Mouse (Mus musculus) midbrain, embryonic 15.5 days (tissue): ENCODE data around the gene Gtf2a1. TPM values are rescaled to one million over a fixed set of nuclear protein-coding genes. Genes with fewer than 3 reads are reported as not detected.
"Not testable (repeated sequence)": the region's sequence is repeated elsewhere in the genome, so short reads cannot be mapped to it uniquely, and the experiment has no call there.

ENCODE experiments used
- ATAC-seq: fragments of 200-750 bp; cut with Nextera tagmentation; replicated peaks from 2 replicates; pipeline ENCODE4 v1.8.0; 2017; ENCODE audit warnings: moderate TSS enrichment
- H3K27ac ChIP-seq: fragments of 300-500 bp; sonication (generic); 2 replicates; pipeline ENCODE4 v1.5.1; 2015; ENCODE audit warnings: mild to moderate bottlenecking, inconsistent platforms
- H3K27me3 ChIP-seq: fragments of 300-500 bp; sonication (generic); replicated peaks from 2 replicates; pipeline ENCODE4 v1.6.1; 2015; ENCODE audit warnings: inconsistent platforms
- H3K36me3 ChIP-seq: fragments of 300-500 bp; sonication (generic); replicated peaks from 2 replicates; pipeline ENCODE4 v1.6.1; 2015; ENCODE audit warnings: inconsistent platforms
- H3K4me1 ChIP-seq: fragments of 300-500 bp; sonication (generic); 2 replicates; pipeline ENCODE4 v1.6.1; 2015; ENCODE audit warnings: inconsistent platforms
- H3K4me2 ChIP-seq: fragments of 300-500 bp; sonication (generic); 2 replicates; pipeline ENCODE4 v1.6.1; 2015; ENCODE audit warnings: inconsistent platforms, mild to moderate bottlenecking, moderate library complexity
- H3K4me3 ChIP-seq: fragments of 300-500 bp; sonication (generic); 2 replicates; pipeline ENCODE4 v1.5.1; 2015; ENCODE audit warnings: mild to moderate bottlenecking, inconsistent platforms
- H3K9ac ChIP-seq: fragments of 300-500 bp; sonication (generic); 2 replicates; pipeline ENCODE4 v1.6.1; 2015; ENCODE audit warnings: mild to moderate bottlenecking, inconsistent platforms
- H3K9me3 ChIP-seq: fragments of 300-500 bp; sonication (generic); 2 replicates; pipeline ENCODE4 v1.6.1; 2016; ENCODE audit warnings: inconsistent platforms
- WGBS: fragments of 180-500 bp; shearing (Covaris S2); methylation state at CpG from one replicate; pipeline ENCODE4 v1.1.7; 2015; ENCODE audit warnings: mixed read lengths; 5-methylcytosine and 5-hydroxymethylcytosine counted together
- polyA plus RNA-seq: library from polyadenylated mRNA; unstranded; fragments of >200 nt; fragmentation: Nextera tagmentation; extraction: Ambion mirVana; gene quantifications from 2 replicates; pipeline ENCODE4 v1.2.1, GENCODE M21; 2015

The Gtf2a1 gene
- polyA plus RNA-seq, 1 experiment from 2014 or later, result 65.8 TPM

GRCm38 (mm10) chr12:91589542-91589846, 793 bp downstream of the Gtf2a1 start:
- no peak for ATAC-seq
- WGBS, result 1% methylated on average over 11 of the region's 11 CpGs

GRCm38 (mm10) chr12:91588670-91589541, 1.4 kb downstream of the Gtf2a1 start:
- Histone ChIP-seq H3K27ac (peak overlapping the region; percentile 100), H3K27me3 (no peaks in the 10 kb centered on the region), H3K9ac (peak overlapping the region; percentile 100), H3K4me2 (peak overlapping the region; percentile 64), H3K36me3 (peaks cover 6% of the 10 kb centered on the region), H3K4me1 (peaks cover 28% of the 10 kb centered on the region), H3K4me3 (peak overlapping the region; percentile 96), H3K9me3 (no peaks in the 10 kb centered on the region)
- ATAC-seq, result 0 out of 2 replicates have a peak, but pooled peaks have one; percentile 0
- WGBS, result under 1% methylated on average over 73 of the region's 83 CpGs

More at GRCm38 (mm10) chr12:91589542-91589846, 793 bp downstream of the Gtf2a1 start:
- Histone ChIP-seq H3K9me3 (no peaks in the 10 kb centered on the region), H3K9ac (peak overlapping the region; percentile 100), H3K36me3 (peaks cover 6% of the 10 kb centered on the region), H3K4me1 (peaks cover 23% of the 10 kb centered on the region), H3K4me3 (peak overlapping the region; percentile 96), H3K27ac (peak overlapping the region; percentile 100), H3K27me3 (no peaks in the 10 kb centered on the region), H3K4me2 (peak overlapping the region; percentile 29)

GRCm38 (mm10) chr12:91588176-91588669, 2.1 kb downstream of the Gtf2a1 start:
- Histone ChIP-seq H3K27me3 (no peaks in the 10 kb centered on the region), H3K4me3 (peak overlapping the region; percentile 96), H3K9ac (peak overlapping the region; percentile 100), H3K36me3 (peaks cover 6% of the 10 kb centered on the region), H3K4me2 (peak overlapping the region; percentile 64), H3K9me3 (no peaks in the 10 kb centered on the region), H3K27ac (peak overlapping the region; percentile 100), H3K4me1 (peaks cover 35% of the 10 kb centered on the region)
- WGBS, result under 1% methylated on average over 32 of the region's 32 CpGs
- ATAC-seq, result peak; percentile 91

DNA sequence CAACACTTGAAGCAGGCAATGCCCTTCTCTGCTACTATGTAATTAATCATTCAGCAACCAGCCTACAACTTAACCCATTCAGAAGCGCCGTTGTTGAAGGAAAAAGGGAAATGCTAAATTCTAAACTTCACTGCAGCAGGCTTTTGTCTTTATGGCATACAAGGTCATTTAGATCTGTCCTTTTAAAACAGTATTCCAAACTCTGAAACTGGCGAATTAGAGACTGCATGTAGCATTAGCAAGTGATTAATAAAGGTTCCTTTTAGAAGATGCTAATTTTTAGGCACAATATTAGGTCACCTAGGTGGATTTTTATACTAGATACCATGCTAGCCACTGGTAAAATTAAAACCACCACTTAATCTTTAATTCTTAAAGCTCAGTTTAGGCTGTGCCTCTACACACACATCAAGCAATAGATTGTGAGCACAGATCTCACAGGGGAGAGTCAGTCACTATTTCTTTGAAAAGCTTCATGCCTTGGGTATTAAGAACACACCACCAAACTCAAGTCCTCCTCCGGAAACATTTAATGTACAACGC, 2.7 kb downstream of the Gtf2a1 start:
- H3K4me2 ChIP-seq, result peak overlapping the region; percentile 64
- H3K9ac ChIP-seq, result peak overlapping the region; percentile 100
- no peaks in the 10 kb centered on the region for H3K27me3 ChIP-seq
- no peak; the same call in 1 of the 2 replicates for ATAC-seq
- peaks cover 41% of the 10 kb centered on the region for H3K4me1 ChIP-seq
- H3K4me3 ChIP-seq, result peak overlapping the region; percentile 96
- H3K27ac ChIP-seq, result peak overlapping the region; percentile 100
- 10% methylated on average over 5 of the region's 5 CpGs for WGBS
- H3K9me3 ChIP-seq, result no peaks in the 10 kb centered on the region
- H3K36me3 ChIP-seq, result peaks cover 6% of the 10 kb centered on the region

DNA sequence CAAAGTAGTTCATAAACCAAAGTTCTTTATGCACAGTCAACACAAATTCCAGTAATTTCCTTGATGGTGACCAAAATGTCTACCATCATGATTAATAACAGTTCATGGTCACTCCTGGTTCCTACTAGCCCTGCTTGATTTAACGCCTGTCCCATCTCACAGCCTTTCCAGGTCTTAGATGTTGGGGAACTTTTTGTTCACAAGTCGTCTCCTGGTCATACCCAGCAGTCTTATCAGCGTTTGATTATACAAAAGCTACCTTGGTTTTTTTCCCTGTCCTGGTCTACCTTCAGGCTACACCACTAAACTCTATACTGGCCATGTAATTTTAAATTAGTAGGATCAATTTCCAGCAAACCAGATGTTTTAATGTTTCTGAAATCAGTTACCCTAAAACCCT, 3.2 kb downstream of the Gtf2a1 start:
- Histone ChIP-seq H3K4me2 (peak overlapping the region; percentile 64), H3K27me3 (no peaks in the 10 kb centered on the region), H3K4me3 (peak overlapping the region; percentile 96), H3K9ac (peak overlapping the region; percentile 100), H3K27ac (peak overlapping the region; percentile 100), H3K4me1 (peaks cover 45% of the 10 kb centered on the region), H3K9me3 (no peaks in the 10 kb centered on the region), H3K36me3 (peaks cover 6% of the 10 kb centered on the region)
- 55% methylated on average over 3 of the region's 3 CpGs for whole genome bisulfite sequencing
- no peak for ATAC-seq

- not testable (repeated sequence) for H3K9ac ChIP-seq, ATAC-seq, H3K36me3 ChIP-seq, H3K9me3 ChIP-seq, H3K4me3 ChIP-seq, H3K4me2 ChIP-seq, H3K27me3 ChIP-seq, H3K27ac ChIP-seq
- WGBS, result 96% methylated on average over 4 of the region's 4 CpGs
- peaks cover 40% of the 10 kb centered on the region for H3K4me1 ChIP-seq
Observed at GRCm38 (mm10) chr12:91585815-91586214, 4.5 kb downstream of the Gtf2a1 start.

DNA sequence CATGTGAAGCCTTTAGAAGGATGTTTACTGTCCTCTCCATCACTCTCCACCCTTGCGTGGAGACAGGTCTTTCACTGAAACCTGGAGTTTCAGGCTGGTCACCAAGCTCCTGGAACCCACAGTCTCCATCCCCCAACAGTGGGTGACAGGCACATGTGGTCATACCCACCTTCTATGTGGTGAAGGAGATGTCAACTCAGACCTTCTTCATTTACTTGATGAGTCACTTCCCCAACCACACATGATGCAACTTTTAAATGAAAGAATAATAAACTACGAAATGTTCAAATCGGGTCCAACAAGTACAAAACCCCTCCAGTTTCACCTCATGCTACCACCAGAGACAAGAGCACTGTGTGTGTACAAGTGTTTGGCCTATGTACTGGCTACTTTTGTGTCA, 5.1 kb downstream of the Gtf2a1 start:
- WGBS, result 97% methylated on average over 3 of the region's 3 CpGs
- Histone ChIP-seq H3K4me1 (peaks cover 38% of the 10 kb centered on the region), H3K9me3 (no peaks in the 10 kb centered on the region), H3K27me3 (no peaks in the 10 kb centered on the region), H3K36me3 (peaks cover 6% of the 10 kb centered on the region), H3K9ac (no peak overlapping the region), H3K27ac (no peak overlapping the region), H3K4me3 (no peak overlapping the region), H3K4me2 (no peak overlapping the region)
- ATAC-seq, result no peak

- Histone ChIP-seq H3K4me2 (peak overlapping the region; percentile 19), H3K36me3 (peaks cover 7% of the 10 kb centered on the region), H3K27me3 (no peaks in the 10 kb centered on the region), H3K4me3 (no peak overlapping the region), H3K27ac (no peak overlapping the region), H3K9ac (0 out of 2 replicates have a peak overlapping the region, but pooled peaks have one; percentile 1), H3K4me1 (peaks cover 38% of the 10 kb centered on the region), H3K9me3 (no peaks in the 10 kb centered on the region)
- 25% methylated on average over 6 of the region's 6 CpGs for WGBS
- no peak for ATAC-seq
Observed at GRCm38 (mm10) chr12:91583409-91583808, 6.9 kb downstream of the Gtf2a1 start.

GRCm38 (mm10) chr12:91582362-91583002, 7.8 kb downstream of the Gtf2a1 start:
- H3K4me1 ChIP-seq, result peaks cover 35% of the 10 kb centered on the region
- no peak for ATAC-seq
- H3K9ac ChIP-seq, result no peak overlapping the region
- H3K27ac ChIP-seq, result no peak overlapping the region
- H3K36me3 ChIP-seq, result peaks cover 11% of the 10 kb centered on the region
- no peak overlapping the region for H3K4me2 ChIP-seq
- H3K27me3 ChIP-seq, result no peaks in the 10 kb centered on the region
- H3K9me3 ChIP-seq, result no peaks in the 10 kb centered on the region
- 48% methylated on average over 6 of the region's 6 CpGs for WGBS
- no peak overlapping the region for H3K4me3 ChIP-seq

DNA sequence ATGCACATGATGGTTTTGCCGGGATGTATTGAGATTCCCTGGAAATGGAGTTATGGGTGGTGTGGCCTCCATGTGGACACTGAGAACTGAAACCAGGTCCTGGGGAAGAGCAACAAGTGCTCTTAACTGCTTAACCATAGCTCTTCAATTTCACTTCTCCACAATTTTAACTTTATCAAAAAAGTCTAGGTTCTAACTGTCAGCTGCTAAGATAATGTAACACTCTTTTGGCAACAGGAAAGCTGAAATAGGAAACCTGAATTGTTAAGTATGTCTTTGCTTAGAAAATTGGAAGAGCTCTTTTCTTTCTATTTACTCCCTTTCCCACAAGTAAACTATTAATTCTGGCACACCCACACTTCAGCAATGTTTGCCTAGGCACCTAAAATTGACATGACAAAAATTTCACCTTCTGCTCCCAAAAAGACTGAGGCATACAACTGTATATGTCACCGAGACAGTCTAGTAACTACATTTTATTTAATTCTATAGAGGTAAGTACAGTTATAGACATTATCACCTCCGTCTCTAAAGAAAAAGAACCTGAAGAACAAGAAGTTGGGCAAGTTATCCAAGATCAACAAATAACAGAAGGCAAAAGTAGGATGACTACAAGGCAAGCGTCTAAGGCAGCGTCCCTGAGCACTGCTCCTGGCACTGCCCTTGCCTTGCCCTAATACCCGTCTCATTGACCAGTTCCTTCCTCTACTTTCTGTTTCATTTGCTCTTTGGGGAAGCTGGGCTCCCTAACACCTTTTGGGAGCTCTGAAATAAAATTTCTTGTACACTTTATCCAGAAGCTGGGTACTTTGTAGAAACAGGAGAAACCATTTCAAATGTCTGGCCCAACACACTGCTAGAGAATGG, 8.8 kb downstream of the Gtf2a1 start:
- WGBS, result 95% methylated on average over 6 of the region's 6 CpGs
- ATAC-seq, result no peak
- no peak overlapping the region for H3K4me2 ChIP-seq
- H3K9me3 ChIP-seq, result no peaks in the 10 kb centered on the region
- peaks cover 26% of the 10 kb centered on the region for H3K4me1 ChIP-seq
- no peak overlapping the region for H3K27ac ChIP-seq
- H3K4me3 ChIP-seq, result no peak overlapping the region
- H3K27me3 ChIP-seq, result no peaks in the 10 kb centered on the region
- peaks cover 11% of the 10 kb centered on the region for H3K36me3 ChIP-seq
- H3K9ac ChIP-seq, result no peak overlapping the region

DNA sequence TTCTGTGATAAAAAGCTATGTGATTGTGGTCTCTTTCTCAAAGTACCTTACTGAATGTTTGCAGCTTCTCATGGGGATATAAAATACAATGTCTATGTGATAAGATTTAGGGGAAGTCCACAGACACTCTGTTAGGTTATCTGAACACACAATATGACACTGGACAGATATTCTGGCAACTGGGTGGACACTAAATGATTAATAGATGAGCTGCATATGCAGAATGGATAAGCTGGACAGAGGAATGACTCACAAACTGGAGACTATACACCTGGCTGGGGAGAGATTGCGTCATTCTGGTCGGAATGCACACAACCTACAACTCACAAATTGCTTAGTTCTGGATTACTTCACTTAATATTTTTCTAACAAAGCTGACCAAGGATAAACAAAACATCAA, 10.6 kb downstream of the Gtf2a1 start:
- Histone ChIP-seq H3K27ac (no peak overlapping the region), H3K4me3 (no peak overlapping the region), H3K9ac (no peak overlapping the region), H3K4me2 (no peak overlapping the region), H3K4me1 (peaks cover 22% of the 10 kb centered on the region), H3K27me3 (no peaks in the 10 kb centered on the region), H3K36me3 (peaks cover 13% of the 10 kb centered on the region), H3K9me3 (no peaks in the 10 kb centered on the region)
- 97% methylated on average over 2 of the region's 2 CpGs for WGBS
- no peak for ATAC-seq
